Mouse (Mus musculus) erythroblast, embryonic 14.5 days (primary cell): ENCODE results near the gene Lef1.

Experiments
- GATA1 ChIP-seq: IDR thresholded peaks from 2 replicates; pipeline ENCODE4 v1.6.1; 2012; ENCODE audit warnings: low read length, inconsistent platforms, mixed read lengths
- TAL1 ChIP-seq: IDR thresholded peaks from 3 replicates; pipeline ENCODE4 v1.6.1; 2012; ENCODE audit warnings: low read length, inconsistent platforms, mixed read lengths

GRCm38 (mm10) chr3:131214060-131214658 lies 103.9 kb downstream of the Lef1 start:
- TF ChIP-seq GATA1 = no peak
- TF ChIP-seq TAL1 = no peak
